Mouse (Mus musculus) cerebral cortex, adult 2 months (tissue): ENCODE measurements around the gene Slc38a5.

Experiments
- WGBS: fragments of 180-500 bp; shearing (Covaris S2); methylation state at CpG from one replicate; pipeline ENCODE4 v1.1.7; 2018; 5-methylcytosine and 5-hydroxymethylcytosine counted together

Slc38a5 gene

DNA sequence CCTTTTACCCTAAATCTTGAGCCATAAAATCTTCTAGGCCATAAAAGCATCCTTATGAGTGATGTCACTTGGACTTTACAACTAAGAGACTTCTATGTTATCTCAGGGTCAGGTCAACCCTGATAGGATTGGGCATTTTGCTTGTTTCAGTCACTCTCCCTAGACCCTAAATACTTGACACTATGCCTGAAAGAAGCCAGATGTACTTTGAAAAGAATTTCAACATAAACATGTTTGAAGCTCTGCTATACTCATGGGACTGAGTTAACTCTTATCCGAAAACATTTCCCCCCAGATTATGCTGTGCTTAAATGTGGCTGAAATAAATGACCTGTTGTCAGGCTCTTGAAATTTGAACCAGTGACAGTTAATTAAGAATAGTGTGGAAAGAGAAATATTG is 38.4 kb downstream of the Slc38a5 start:
- WGBS: 90% methylated on average over 1 of the region's 1 CpGs

- 6% methylated on average over 7 of the region's 7 CpGs for WGBS
These were observed 44.0 kb downstream of the Slc38a5 start for GRCm38 (mm10) chrX:8314905-8315304.

DNA sequence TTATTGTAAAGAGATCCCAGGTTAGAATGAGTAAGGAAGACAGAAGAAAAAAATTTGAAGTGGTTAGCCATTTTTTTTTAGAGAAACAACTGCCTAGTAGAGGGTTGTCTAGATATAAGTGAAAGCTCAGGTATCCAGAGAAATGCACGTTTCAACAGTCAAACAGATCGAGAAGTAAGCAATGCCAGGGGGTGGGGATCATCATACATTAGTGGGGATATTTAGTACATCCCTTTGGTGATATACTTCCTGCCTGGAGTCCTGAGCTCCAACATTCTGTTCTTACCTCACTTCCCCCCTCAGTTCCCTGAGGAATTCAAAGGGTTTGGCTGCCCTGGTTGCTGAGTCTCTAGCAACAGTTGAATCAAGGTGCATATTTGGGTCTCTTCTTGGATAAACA is 56.2 kb downstream of the Slc38a5 start, which contains the start of gene Ssxb10:
Gene Ssxb10 (plus strand): TSS at position 301 of the 400 bp plus-strand sequence.
- 66% methylated on average over 2 of the region's 2 CpGs for WGBS
